Mouse (Mus musculus) cerebellum, adult 2 months (tissue): ENCODE results near the gene Scgb1c1. TPM values are rescaled to one million over a fixed set of nuclear protein-coding genes. Genes with fewer than 3 reads are reported as not detected.
"Not testable (repeated sequence)": the region's sequence is repeated elsewhere in the genome, so short reads cannot be mapped to it uniquely, and the experiment has no call there.

Source experiments
- DNase-seq, 2 experiments: peaks; one replicate each; pipeline ENCODE4 v3.0.0; 2021
- H3K27ac ChIP-seq: fragments of 200-500 bp; 2 replicates; pipeline ENCODE4 v1.5.1; 2012; ENCODE audit warnings: low read length, control low read depth, inconsistent platforms; ENCODE audit not compliant: insufficient read depth
- H3K27me3 ChIP-seq: fragments of 200-500 bp; 2 replicates; pipeline ENCODE4 v1.6.1; 2012; ENCODE audit warnings: inconsistent platforms, mild to moderate bottlenecking, low read length, moderate library complexity; ENCODE audit not compliant: control insufficient read depth, insufficient read depth
- H3K4me1 ChIP-seq: fragments of 200-500 bp; 2 replicates; pipeline ENCODE4 v1.6.1; 2011; ENCODE audit warnings: low read length; ENCODE audit not compliant: control insufficient read depth, insufficient read depth
- H3K4me3 ChIP-seq: fragments of 200-500 bp; replicated peaks from 2 replicates; pipeline ENCODE3; 2011; ENCODE audit warnings: mild to moderate bottlenecking, low read depth, low read length, control low read depth; ENCODE audit not compliant: insufficient read depth
- CTCF ChIP-seq: fragments of 200-500 bp; IDR thresholded peaks from 2 replicates; pipeline ENCODE4 v1.5.1; 2011; ENCODE audit warnings: low read depth, mild to moderate bottlenecking, control low read depth, low read length, moderate library complexity, borderline replicate concordance; ENCODE audit not compliant: insufficient read depth
- POLR2A ChIP-seq: fragments of 200-500 bp; IDR thresholded peaks from 2 replicates; pipeline ENCODE4 v1.6.1; 2011; ENCODE audit warnings: low read length, control low read depth, borderline replicate concordance; ENCODE audit not compliant: insufficient read depth
- WGBS: fragments of 180-500 bp; shearing (Covaris S2); methylation state at CpG from one replicate; pipeline ENCODE4 v1.1.7; 2018; 5-methylcytosine and 5-hydroxymethylcytosine counted together
- polyA plus RNA-seq: library from polyadenylated mRNA; depleted of rRNA; stranded (reverse); fragments of >200 nt; gene quantifications from 2 replicates; pipeline ENCODE4 v1.2.3, GENCODE M21; 2012; rRNA removed

Scgb1c1 gene
- polyA plus RNA-seq, 1 experiment, result not detected

DNA sequence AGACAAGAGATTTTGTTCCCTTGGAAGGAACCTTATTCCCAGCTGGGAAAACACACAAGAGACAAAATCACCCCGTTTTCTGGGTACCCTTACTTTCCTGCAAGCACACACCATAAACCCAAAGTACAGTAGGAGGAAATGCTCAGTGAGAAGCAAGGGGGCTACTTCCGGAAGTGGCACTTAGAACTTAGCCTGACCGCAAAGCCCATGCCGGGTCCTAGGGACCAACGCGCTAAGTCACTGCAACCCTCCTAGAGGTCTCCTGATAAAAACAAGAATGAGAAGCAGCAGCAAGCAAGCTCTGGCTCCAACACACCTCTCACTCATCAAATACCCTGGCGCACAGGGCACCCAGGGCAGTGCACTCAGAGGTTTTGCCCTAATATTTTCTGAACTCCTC, 34.0 kb downstream of the Scgb1c1 start:
- Histone ChIP-seq H3K4me1 (no peaks in the 10 kb centered on the region; the same call in 1 of the 2 replicates), H3K27me3 (no peaks in the 10 kb centered on the region), H3K4me3 (no peak overlapping the region), H3K27ac (no peak overlapping the region)
- TF ChIP-seq CTCF, result no peak
- 89% methylated on average over 7 of the region's 7 CpGs for WGBS
- no peak for DNase-seq

GRCm38 (mm10) chr7:140880419-140880818, 35.1 kb downstream of the Scgb1c1 start:
- DNase-seq, result no peak
- H3K4me1 ChIP-seq, result no peaks in the 10 kb centered on the region; the same call in 1 of the 2 replicates
- WGBS, result 90% methylated on average over 3 of the region's 3 CpGs
- TF ChIP-seq CTCF (no peak), POLR2A (no peak)
- no peak overlapping the region for H3K4me3 ChIP-seq
- no peak overlapping the region for H3K27ac ChIP-seq
- H3K27me3 ChIP-seq, result no peaks in the 10 kb centered on the region

DNA sequence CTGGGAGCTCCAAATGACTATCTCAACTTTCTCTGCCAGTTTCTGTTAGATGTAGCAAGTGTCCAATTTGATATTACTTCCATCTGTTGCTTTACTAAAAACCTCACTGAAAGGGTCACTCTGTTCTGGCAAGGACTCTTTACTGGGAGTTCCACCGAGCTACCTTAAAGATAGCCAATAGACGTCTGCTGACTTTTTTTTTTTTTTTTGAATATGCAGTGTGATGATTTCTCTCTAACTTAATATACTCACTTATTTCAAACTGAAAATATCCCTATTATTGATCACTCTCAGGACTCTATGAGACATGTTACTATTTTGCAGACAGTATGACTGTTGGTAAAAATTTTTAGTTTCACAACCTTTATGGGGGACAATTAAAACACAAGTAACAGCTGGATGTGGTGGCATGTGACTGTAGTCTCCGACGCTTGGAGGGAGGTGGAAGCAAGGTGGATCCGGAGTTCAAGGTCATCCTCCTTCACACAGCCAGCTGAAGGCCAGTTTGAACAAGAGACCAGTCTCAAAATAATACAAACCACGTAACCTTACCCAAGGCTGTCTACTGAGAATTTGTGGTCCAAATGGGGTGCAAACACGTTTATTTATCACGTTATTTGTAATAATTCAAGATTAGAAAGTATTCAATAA, 35.6 kb downstream of the Scgb1c1 start:
- Histone ChIP-seq H3K27ac (peak overlapping the region; percentile 76; the same call in 1 of the 2 replicates), H3K4me3 (peak overlapping the region; percentile 98), H3K4me1 (no peaks in the 10 kb centered on the region; the same call in 1 of the 2 replicates), H3K27me3 (no peaks in the 10 kb centered on the region)
- no peak for DNase-seq
- no peak for TF ChIP-seq CTCF
- TF ChIP-seq POLR2A, result no peak
- 4% methylated on average over 8 of the region's 8 CpGs for WGBS

DNA sequence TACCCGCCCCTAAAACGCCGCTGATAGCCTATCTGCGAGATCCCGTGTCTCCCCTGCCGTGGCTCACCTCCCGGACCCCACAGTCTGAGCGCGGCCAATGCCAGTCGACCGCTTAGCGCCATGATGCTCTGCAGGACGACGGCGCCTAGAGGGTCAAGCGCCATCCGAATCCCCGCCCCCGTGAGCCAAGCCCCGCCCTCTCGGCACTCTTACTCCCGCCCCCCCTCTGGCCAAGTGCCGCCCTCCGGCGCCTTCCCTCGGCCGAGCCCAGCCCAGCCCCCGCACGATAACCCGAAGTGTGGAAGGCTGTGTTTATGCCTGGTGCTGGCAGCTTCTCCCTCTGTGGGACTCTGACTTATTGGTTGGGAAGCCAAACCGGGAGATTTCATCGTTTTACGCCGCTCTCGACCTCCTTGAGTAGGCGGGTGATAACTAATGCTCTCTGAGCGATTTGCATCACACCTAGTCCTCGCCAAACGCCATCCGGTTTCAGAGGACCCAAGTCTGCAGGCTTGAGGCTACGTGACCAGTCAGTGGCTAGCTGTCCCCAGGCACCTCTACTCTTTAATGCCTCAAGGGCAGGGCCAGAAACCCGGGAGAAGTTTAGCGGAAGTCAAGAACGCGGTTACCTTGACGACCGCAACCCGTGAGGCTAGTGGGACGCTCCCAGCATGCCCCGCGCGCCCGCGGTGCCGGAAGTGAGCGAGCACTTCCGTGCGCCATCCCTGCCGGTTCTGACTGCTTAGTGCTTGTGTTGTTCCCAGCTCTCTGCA, 36.5 kb downstream of the Scgb1c1 start, which contains the start of the genes Psmd13 and Sirt3:
TSS of gene Psmd13 (plus strand) at position 273 of the 773 bp plus-strand sequence.
TSS of gene Sirt3 (minus strand) at position 614 of the 773 bp plus-strand sequence.
- Histone ChIP-seq H3K4me3 (peak within 1 kb of the TSS; percentile 98), H3K4me1 (no peaks in the 10 kb centered on the region; the same call in 1 of the 2 replicates), H3K27ac (peak within 1 kb of the TSS; percentile 76), H3K27me3 (no peaks in the 10 kb centered on the region)
- under 1% methylated on average over 58 of the region's 59 CpGs for WGBS
- no peak for TF ChIP-seq CTCF
- TF ChIP-seq POLR2A, result peak; percentile 82
- DNase-seq, result peak; percentile 93 to 94

DNA sequence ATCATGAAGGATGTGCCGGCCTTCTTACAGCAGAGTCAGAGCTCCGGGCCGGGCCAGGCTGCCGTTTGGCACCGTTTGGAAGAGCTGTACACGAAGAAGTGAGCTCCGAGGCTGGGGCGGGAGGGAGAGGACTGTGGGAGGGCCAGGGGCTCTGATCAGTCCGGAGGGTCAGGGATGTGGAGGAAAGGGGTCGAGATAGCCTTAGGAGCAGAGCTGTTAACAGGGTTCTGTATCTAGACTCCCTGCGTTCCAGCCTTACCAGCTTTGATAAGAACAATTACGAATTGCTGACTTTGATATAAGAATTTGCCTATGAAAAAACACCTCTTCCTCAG, 37.1 kb downstream of the Scgb1c1 start:
- no peak overlapping the region for H3K27ac ChIP-seq
- peak overlapping the region; percentile 98 for H3K4me3 ChIP-seq
- WGBS, result under 1% methylated on average over 12 of the region's 12 CpGs
- no peaks in the 10 kb centered on the region for H3K27me3 ChIP-seq
- TF ChIP-seq CTCF (no peak), POLR2A (no peak)
- DNase-seq, result no peak
- H3K4me1 ChIP-seq, result no peaks in the 10 kb centered on the region; the same call in 1 of the 2 replicates

- H3K27ac ChIP-seq, DNase-seq, H3K27me3 ChIP-seq, H3K4me1 ChIP-seq, H3K4me3 ChIP-seq: not testable (repeated sequence)
- WGBS, result 96% methylated on average over 16 of the region's 16 CpGs
Observed at GRCm38 (mm10) chr7:140890636-140891035, 45.3 kb downstream of the Scgb1c1 start.

- Histone ChIP-seq H3K4me1 (no peaks in the 10 kb centered on the region), H3K27me3 (no peaks in the 10 kb centered on the region), H3K4me3 (no peak overlapping the region), H3K27ac (no peak overlapping the region)
- TF ChIP-seq POLR2A, result no peak
- no peak for TF ChIP-seq CTCF
- no peak for DNase-seq
- 82% methylated on average over 7 of the region's 7 CpGs for WGBS
Observed at GRCm38 (mm10) chr7:140894031-140894430, 48.7 kb downstream of the Scgb1c1 start.

- H3K27ac ChIP-seq, result no peak overlapping the region
- TF ChIP-seq POLR2A (no peak), CTCF (no peak)
- H3K4me1 ChIP-seq, result no peaks in the 10 kb centered on the region
- H3K27me3 ChIP-seq, result no peaks in the 10 kb centered on the region
- 88% methylated on average over 3 of the region's 3 CpGs for WGBS
- H3K4me3 ChIP-seq, result no peak overlapping the region
- no peak for DNase-seq
Observed at GRCm38 (mm10) chr7:140894611-140895010, 49.3 kb downstream of the Scgb1c1 start.

Other genes starting within 250 kb of the Scgb1c1 start
- gene Olfr46, start 244.3 kb upstream of the Scgb1c1 start, polyA plus RNA-seq, result not detected in 2 replicates
- not detected in 2 replicates for gene Olfr61, start 216.6 kb upstream of the Scgb1c1 start, polyA plus RNA-seq
- gene Olfr53, start 199.1 kb upstream of the Scgb1c1 start, polyA plus RNA-seq, result not detected in 2 replicates
- gene Olfr539, start 185.6 kb upstream of the Scgb1c1 start, polyA plus RNA-seq, result not detected in 2 replicates
- not detected in 2 replicates for gene Olfr45, start 163.6 kb upstream of the Scgb1c1 start, polyA plus RNA-seq
- gene Olfr541, start 148.3 kb upstream of the Scgb1c1 start, polyA plus RNA-seq, result not detected in 2 replicates
- gene Cyp2e1, start 81.8 kb upstream of the Scgb1c1 start, polyA plus RNA-seq, result 0.18 and 0.25 TPM in 2 replicates
- gene Syce1, start 57.7 kb upstream of the Scgb1c1 start, polyA plus RNA-seq, result 0.11 and 0.79 TPM in 2 replicates
- 13.2 and 14.5 TPM in 2 replicates for gene Zfp941, start 23.4 kb upstream of the Scgb1c1 start, polyA plus RNA-seq
- gene Urah, start 10.5 kb upstream of the Scgb1c1 start, polyA plus RNA-seq, result 0.38 and 0.62 TPM in 2 replicates
- gene Odf3, start 2.3 kb downstream of the Scgb1c1 start, polyA plus RNA-seq, result 0.13 TPM in 1 of 2 replicates, not detected in the other
- gene Gm45785, start 10.8 kb downstream of the Scgb1c1 start, polyA plus RNA-seq, result 0.15 and 0.25 TPM in 2 replicates
- 71.1 and 74.7 TPM in 2 replicates for gene Ric8a, start 11.4 kb downstream of the Scgb1c1 start, polyA plus RNA-seq
- gene Bet1l, start 12.0 kb downstream of the Scgb1c1 start, polyA plus RNA-seq, result 30.8 TPM in 2 replicates
- gene Psmd13, start 36.4 kb downstream of the Scgb1c1 start, polyA plus RNA-seq, result 107 and 109 TPM in 2 replicates
- 93.6 and 99.4 TPM in 2 replicates for gene Sirt3, start 36.8 kb downstream of the Scgb1c1 start, polyA plus RNA-seq
- 4.9 and 7.9 TPM in 2 replicates for gene Cox8b, start 54.9 kb downstream of the Scgb1c1 start, polyA plus RNA-seq
- gene Nlrp6, start 75.4 kb downstream of the Scgb1c1 start, polyA plus RNA-seq, result 0.18 and 0.54 TPM in 2 replicates
- gene Pgghg, start 95.8 kb downstream of the Scgb1c1 start, polyA plus RNA-seq, result 5.6 and 6.6 TPM in 2 replicates
- 0.16 TPM in 1 of 2 replicates, not detected in the other for gene Ifitm5, start 104.7 kb downstream of the Scgb1c1 start, polyA plus RNA-seq
- not detected in 2 replicates for gene Gm45717, start 110.4 kb downstream of the Scgb1c1 start, polyA plus RNA-seq
- gene Ifitm2, start 110.4 kb downstream of the Scgb1c1 start, polyA plus RNA-seq, result 31.7 and 35.3 TPM in 2 replicates
- 19.9 and 20.0 TPM in 2 replicates for gene Ifitm1, start 121.7 kb downstream of the Scgb1c1 start, polyA plus RNA-seq
- 44.4 and 47.9 TPM in 2 replicates for gene Ifitm3, start 165.2 kb downstream of the Scgb1c1 start, polyA plus RNA-seq
- 0.56 and 0.87 TPM in 2 replicates for gene Ifitm6, start 172.4 kb downstream of the Scgb1c1 start, polyA plus RNA-seq
- gene Gm17387, start 183.6 kb downstream of the Scgb1c1 start, polyA plus RNA-seq, result not detected in 2 replicates
- 79.0 and 90.6 TPM in 2 replicates for gene B4galnt4, start 215.6 kb downstream of the Scgb1c1 start, polyA plus RNA-seq
- 9.6 and 11.2 TPM in 2 replicates for gene Pkp3, start 232.7 kb downstream of the Scgb1c1 start, polyA plus RNA-seq